8 mouse cellular contexts compared by ENCODE assay signal in the genomic region with DNA sequence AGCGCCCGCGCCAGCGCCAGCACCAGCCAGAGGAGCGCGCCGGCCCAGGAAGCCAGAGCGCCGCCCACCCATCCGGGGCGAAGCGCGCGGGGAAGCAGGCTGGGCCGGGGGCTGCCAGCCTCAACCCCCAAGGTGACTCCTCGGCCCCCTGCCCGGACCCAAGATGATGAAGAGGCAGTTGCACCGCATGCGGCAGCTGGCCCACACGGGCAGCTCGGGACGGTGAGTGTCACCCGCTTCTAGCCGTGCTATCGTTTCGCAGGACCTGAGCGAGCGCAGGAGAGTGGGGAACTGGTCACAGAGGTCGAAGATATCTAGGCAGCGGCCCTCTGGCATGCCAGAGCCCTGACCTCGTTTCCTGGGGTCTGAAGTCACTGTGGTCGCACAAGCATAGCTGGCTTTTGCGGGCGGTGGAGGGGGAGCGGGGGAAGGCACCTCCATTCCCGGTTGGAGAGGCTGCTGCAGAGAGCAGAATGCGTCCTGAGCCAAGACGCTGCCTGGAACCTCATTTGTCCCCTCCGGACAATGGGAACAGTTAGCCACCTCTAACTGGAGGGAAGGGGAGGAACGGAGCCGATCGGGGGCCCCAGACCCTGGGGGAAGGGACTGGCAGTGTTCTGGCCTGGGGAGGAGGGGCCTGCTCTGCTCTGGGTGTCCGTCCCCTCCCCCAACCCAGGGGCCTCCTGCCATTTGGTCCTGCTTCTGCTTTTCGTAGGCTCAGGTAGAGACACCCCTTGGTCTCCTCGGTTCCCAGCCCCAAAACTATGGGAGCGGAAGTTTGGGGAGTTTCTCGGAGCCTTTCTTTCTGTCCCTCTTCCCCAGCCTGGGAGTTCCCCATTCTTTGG. TPM values are rescaled to one million over a fixed set of nuclear protein-coding genes. Genes with fewer than 3 reads are reported as not detected.
DNase-seq lines count a peak whose midpoint lies in the region; ATAC-seq and TF ChIP-seq lines count a peak whose summit lies in the region.

Gene Sh3bp1, plus strand, starts transcription at position 29 of the 845 bp plus-strand sequence.

- H3K9me3 ChIP-seq in forebrain, embryonic 14.5 days (replicated peaks; ENCODE audit: control insufficient read depth, low read length) = no peaks in the 10 kb centered on the region
- H3K9me3 ChIP-seq in hindbrain, embryonic 12.5 days (replicated peaks) = no peaks in the 10 kb centered on the region

- TF ChIP-seq POLR2A in spleen, adult 2 months (IDR thresholded peaks at IDR 0.05; ENCODE audit: low read depth, low read length) = peak; percentile 31

- H3K36me3 ChIP-seq in forebrain, embryonic 14.5 days (ENCODE audit: control insufficient read depth, insufficient read depth, low read length) = peaks cover 4% of the 10 kb centered on the region; the same call in 1 of the 2 replicates
- H3K36me3 ChIP-seq in hindbrain, embryonic 12.5 days = no peaks in the 10 kb centered on the region
- peaks cover 9% of the 10 kb centered on the region; the same call in 1 of the 2 replicates for H3K36me3 ChIP-seq in spleen, adult 2 months (ENCODE audit: control insufficient read depth, insufficient read depth, low read length)

- peak; percentile 77 to 82 for DNase-seq in adrenal gland, adult (ENCODE audit: inconsistent age in 2 of 2, low spot score in 1 of 2)
- DNase-seq in adrenal gland, adult 8-10 months = no peak
- peak; percentile 75 to 86 for DNase-seq in adrenal gland, postnatal 36 days
- peak; percentile 50 for DNase-seq in forebrain, embryonic 14.5 days (ENCODE audit: low spot score)
- DNase-seq in left cerebral cortex, postnatal 36 days (ENCODE audit: low spot score in 2 of 2) = peak; percentile 56 to 77
- DNase-seq in spleen, adult 2 months (ENCODE audit: low read depth in 1 of 2, low spot score in 2 of 2) = peak in 1 of 2 experiments; percentile 72

- peak within 1 kb of the TSS; percentile 88 for H3K4me2 ChIP-seq in forebrain, embryonic 14.5 days (ENCODE audit: low read length)
- H3K4me2 ChIP-seq in hindbrain, embryonic 12.5 days (replicated peaks) = peak within 1 kb of the TSS; percentile 91

- 0 out of 2 replicates have a peak, but pooled peaks cover 3% of the 10 kb centered on the region for H3K27me3 ChIP-seq in forebrain, embryonic 14.5 days (replicated peaks; ENCODE audit: control insufficient read depth, insufficient read depth, low read length)
- peaks cover 30% of the 10 kb centered on the region for H3K27me3 ChIP-seq in hindbrain, embryonic 12.5 days
- H3K27me3 ChIP-seq in spleen, adult 2 months (ENCODE audit: control insufficient read depth, insufficient read depth, low read length) = no peaks in the 10 kb centered on the region

- H3K4me3 ChIP-seq in forebrain, embryonic 14.5 days (ENCODE audit: low read depth, low read length) = peak within 1 kb of the TSS; percentile 46
- peak within 1 kb of the TSS; percentile 52 for H3K4me3 ChIP-seq in hindbrain, embryonic 12.5 days
- H3K4me3 ChIP-seq in spleen, adult 2 months (ENCODE audit: extremely low read depth, insufficient read depth, insufficient read length) = peak within 1 kb of the TSS; percentile 89

- peak; percentile 50; the same call in 1 of the 2 replicates for ATAC-seq in forebrain, embryonic 14.5 days
- no peak for ATAC-seq in hindbrain, embryonic 12.5 days (ENCODE audit: low FRiP score)
- ATAC-seq in megakaryocyte-erythroid progenitor cell, adult 5-6 weeks (replicated peaks; ENCODE audit: low FRiP score, low TSS enrichment, poor library complexity, severe bottlenecking) = peak; percentile 35

- peak within 1 kb of the TSS; percentile 69 for H3K9ac ChIP-seq in forebrain, embryonic 14.5 days (ENCODE audit: low read length)
- H3K9ac ChIP-seq in hindbrain, embryonic 12.5 days = peak within 1 kb of the TSS; percentile 67

- no peak for TF ChIP-seq CTCF in spleen, adult 2 months (IDR thresholded peaks at IDR 0.05; ENCODE audit: extremely low read depth, insufficient read depth, insufficient read length, insufficient replicate concordance)

- H3K27ac ChIP-seq in forebrain, embryonic 14.5 days (ENCODE audit: low read depth, low read length) = peak within 1 kb of the TSS; percentile 17; the same call in 1 of the 2 replicates
- no peak within 1 kb of the TSS for H3K27ac ChIP-seq in hindbrain, embryonic 12.5 days
- peak within 1 kb of the TSS; percentile 85 for H3K27ac ChIP-seq in spleen, adult 2 months (ENCODE audit: insufficient read depth, low read length)

- intact Hi-C loops in left cerebral cortex, postnatal 36 days (cut with DNase I) = no loop called here

- H3K4me1 ChIP-seq in forebrain, embryonic 14.5 days (ENCODE audit: control insufficient read depth, insufficient read depth, low read length) = peaks cover 4% of the 10 kb centered on the region; the same call in 1 of the 2 replicates
- H3K4me1 ChIP-seq in hindbrain, embryonic 12.5 days = peaks cover 20% of the 10 kb centered on the region
- peaks cover 32% of the 10 kb centered on the region for H3K4me1 ChIP-seq in spleen, adult 2 months (ENCODE audit: control insufficient read depth, insufficient read depth, insufficient read length)

- 2% methylated on average over 47 of the region's 47 CpGs for WGBS in forebrain, embryonic 14.5 days
- 2% methylated on average over 47 of the region's 47 CpGs for WGBS in hindbrain, embryonic 12.5 days
- WGBS in spleen, adult 2 months = 1% methylated on average over 47 of the region's 47 CpGs

RNA-seq across cellular contexts. Expression of gene Sh3bp1, which starts in this region (rescaled TPM):
- total RNA-seq in adrenal gland, adult 8-10 months (2022) = 10 to 100 TPM in 2 of 4 experiments, 1 to 10 TPM in 2; 8.5 to 23.0 (median 15.2) TPM
- 1 to 10 TPM; 7.2 to 8.5 TPM for total RNA-seq in adrenal gland, postnatal 36 days (2021)
- polyA plus RNA-seq in forebrain, embryonic 14.5 days (2014; fragmentation: Nextera tagmentation; extraction: Ambion mirVana) = 4.2 and 5.8 TPM in 2 replicates
- 15.5 and 17.4 TPM in 2 replicates for polyA plus RNA-seq in hindbrain, embryonic 12.5 days (2016; fragmentation: Nextera tagmentation; extraction: Ambion mirVana)
- total RNA-seq in left cerebral cortex, postnatal 36 days (2021) = 10 to 100 TPM; 23.7 to 31.5 TPM
- 31.8 and 53.7 TPM in 2 replicates for total RNA-seq in megakaryocyte-erythroid progenitor cell, adult 5-6 weeks (2014; fragmentation: Nextera tagmentation)
- 11.4 and 11.6 TPM in 2 replicates for total RNA-seq in megakaryocyte-erythroid progenitor cell, adult 5-6 weeks (2017)
- 182 and 272 TPM in 2 replicates for polyA plus RNA-seq in spleen, adult 2 months (2012; rRNA removed)
